Mouse (Mus musculus) erythroblast, adult 5-6 weeks (primary cell): Measurements from ENCODE around the gene Akr1b10. TPM values are rescaled to one million over a fixed set of nuclear protein-coding genes. Genes with fewer than 3 reads are reported as not detected.
"Not testable (repeated sequence)": the region's sequence is repeated elsewhere in the genome, so short reads cannot be mapped to it uniquely, and the experiment has no call there.

ENCODE experiments used
- ATAC-seq: replicated peaks from 2 replicates; pipeline ENCODE4 v1.8.0; 2016; ENCODE audit warnings: moderate number of reproducible peaks, mild to moderate bottlenecking, moderate TSS enrichment, inconsistent platforms; ENCODE audit not compliant: poor library complexity, low FRiP score, severe bottlenecking
- total RNA-seq, 2 experiments: library from RNA; stranded (forward) in 1 of 2; stranded (reverse) in 1 of 2; fragments of 150-400 nt in 1 of 2; fragments of 200-764, 138-1000 nt in 1 of 2; gene quantifications; 2 replicates each; pipeline versions ENCODE4 v1.2.3 to v1.2.4; 2015 to 2017; ENCODE audit warnings: low replicate concordance in 2 of 2

Akr1b10 gene
- total RNA-seq (2015; ENCODE audit: low replicate concordance) (8.2 and 10.2 TPM in 2 replicates), total RNA-seq (2017; ENCODE audit: low replicate concordance) (3.5 and 7.1 TPM in 2 replicates)

DNA sequence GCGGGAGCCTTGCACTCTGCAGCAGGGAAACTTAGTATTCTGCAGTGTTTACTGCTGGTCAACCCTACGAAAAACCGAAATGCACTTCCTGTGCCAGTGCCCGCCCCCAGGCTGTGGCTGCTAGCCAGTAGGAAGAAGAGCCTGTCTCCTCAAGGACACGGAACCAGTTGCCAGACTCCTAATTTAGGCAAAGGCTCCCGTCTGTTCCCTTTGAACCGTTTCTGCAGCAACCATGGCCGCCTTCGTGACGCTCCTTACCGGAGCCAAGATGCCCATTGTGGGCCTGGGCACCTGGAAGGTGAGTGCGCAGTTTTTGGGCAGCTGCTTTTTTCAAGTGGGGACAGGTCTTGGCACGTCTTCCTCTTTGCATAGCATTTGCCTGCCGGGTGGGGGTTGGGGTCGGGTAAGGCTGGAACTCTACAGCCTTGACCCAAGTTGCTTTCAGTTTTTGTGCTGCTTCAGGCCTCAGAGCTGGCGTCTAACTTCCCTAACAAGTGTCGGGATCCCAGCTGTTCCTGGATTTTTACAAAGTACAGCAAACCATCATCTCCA lies at the start of gene Akr1b10:
TSS of gene Akr1b10 (plus strand) at position 109 of the 552 bp plus-strand sequence.
- ATAC-seq, result no peak

GRCm38 (mm10) chr6:34334673-34335072 lies 49.3 kb upstream of the Akr1b10 start:
- no peak for ATAC-seq

DNA sequence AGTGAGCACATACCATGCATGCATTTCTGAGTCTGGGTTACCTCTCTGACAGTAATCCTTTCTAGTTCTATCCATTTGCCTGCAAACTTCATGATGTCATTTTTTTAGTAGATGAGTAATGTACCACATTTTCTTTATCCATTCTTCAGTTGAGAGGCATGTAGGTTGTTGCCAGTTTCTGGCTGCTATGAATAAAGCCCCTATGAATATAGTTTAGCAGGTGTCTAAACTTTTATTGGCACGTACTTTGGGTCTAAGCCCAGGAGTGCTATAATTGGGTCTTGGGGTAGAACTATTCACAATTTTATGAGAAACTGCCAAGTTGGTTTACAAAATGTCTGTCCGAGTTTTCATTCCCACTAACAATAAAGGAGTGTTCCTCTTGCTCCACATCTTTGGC lies 46.2 kb upstream of the Akr1b10 start:
- no peak for ATAC-seq

DNA sequence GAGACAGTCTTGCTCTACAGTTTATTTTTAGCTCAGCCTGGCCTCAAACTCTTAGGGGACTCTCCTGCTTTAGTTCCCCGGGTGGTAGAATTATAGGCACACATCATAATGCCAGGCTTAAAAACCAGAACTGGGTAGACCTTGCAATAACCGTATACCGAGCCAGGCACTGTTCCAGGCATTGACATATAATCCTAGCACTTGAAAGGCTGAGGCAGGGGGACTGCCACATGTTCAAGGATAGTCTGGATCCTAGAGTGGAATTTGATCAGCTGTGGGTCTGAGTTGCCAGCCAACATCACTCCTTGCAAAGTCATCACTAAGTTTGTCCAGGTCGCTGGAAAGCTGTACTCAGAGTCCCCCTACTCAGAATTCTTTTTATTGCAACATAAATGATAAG lies 42.0 kb upstream of the Akr1b10 start:
- no peak for ATAC-seq

GRCm38 (mm10) chr6:34342476-34342875 lies 41.5 kb upstream of the Akr1b10 start:
- no peak for ATAC-seq

- no peak for ATAC-seq
Measured at GRCm38 (mm10) chr6:34343426-34343825, 40.6 kb upstream of the Akr1b10 start.

GRCm38 (mm10) chr6:34344135-34344850 lies 39.7 kb upstream of the Akr1b10 start:
- no peak for ATAC-seq

- ATAC-seq, result no peak
Measured at GRCm38 (mm10) chr6:34344935-34345334, 39.1 kb upstream of the Akr1b10 start.

- peak; percentile 69 for ATAC-seq
Measured at GRCm38 (mm10) chr6:34346096-34346898, 37.7 kb upstream of the Akr1b10 start.

- ATAC-seq, result no peak
Measured at GRCm38 (mm10) chr6:34350037-34350699, 33.9 kb upstream of the Akr1b10 start.

GRCm38 (mm10) chr6:34351481-34351880 lies 32.5 kb upstream of the Akr1b10 start:
- not testable (repeated sequence) for ATAC-seq

- ATAC-seq, result no peak
Measured at GRCm38 (mm10) chr6:34352401-34352800, 31.6 kb upstream of the Akr1b10 start.

- no peak for ATAC-seq
Measured at GRCm38 (mm10) chr6:34353658-34354353, 30.2 kb upstream of the Akr1b10 start, which contains the start of gene Akr1b8. TSS of gene Akr1b8 (plus strand) at chr6:34354119.

- ATAC-seq, result no peak
Measured at GRCm38 (mm10) chr6:34354354-34355348, 29.4 kb upstream of the Akr1b10 start.

DNA sequence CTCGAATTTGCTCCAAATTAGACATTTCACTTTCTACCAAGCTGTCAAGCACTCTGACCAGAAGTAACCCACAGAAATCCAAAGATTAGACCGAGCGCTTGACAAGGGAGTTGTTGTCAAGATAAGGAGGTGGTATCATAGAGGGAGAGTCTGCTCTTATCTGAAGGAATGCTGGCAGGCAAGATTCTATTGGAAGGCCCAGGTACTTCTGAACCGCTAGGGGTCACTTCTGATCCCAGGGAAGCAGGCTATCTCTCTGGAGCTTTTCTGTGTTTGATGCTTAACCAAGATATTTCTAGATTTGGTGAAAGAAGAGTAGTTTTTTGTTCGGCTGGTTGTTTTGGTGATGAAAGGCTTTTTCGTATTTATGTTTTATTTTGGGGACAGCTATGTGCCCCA lies 28.7 kb upstream of the Akr1b10 start:
- ATAC-seq, result no peak

GRCm38 (mm10) chr6:34355841-34356240 lies 28.2 kb upstream of the Akr1b10 start:
- ATAC-seq, result no peak

DNA sequence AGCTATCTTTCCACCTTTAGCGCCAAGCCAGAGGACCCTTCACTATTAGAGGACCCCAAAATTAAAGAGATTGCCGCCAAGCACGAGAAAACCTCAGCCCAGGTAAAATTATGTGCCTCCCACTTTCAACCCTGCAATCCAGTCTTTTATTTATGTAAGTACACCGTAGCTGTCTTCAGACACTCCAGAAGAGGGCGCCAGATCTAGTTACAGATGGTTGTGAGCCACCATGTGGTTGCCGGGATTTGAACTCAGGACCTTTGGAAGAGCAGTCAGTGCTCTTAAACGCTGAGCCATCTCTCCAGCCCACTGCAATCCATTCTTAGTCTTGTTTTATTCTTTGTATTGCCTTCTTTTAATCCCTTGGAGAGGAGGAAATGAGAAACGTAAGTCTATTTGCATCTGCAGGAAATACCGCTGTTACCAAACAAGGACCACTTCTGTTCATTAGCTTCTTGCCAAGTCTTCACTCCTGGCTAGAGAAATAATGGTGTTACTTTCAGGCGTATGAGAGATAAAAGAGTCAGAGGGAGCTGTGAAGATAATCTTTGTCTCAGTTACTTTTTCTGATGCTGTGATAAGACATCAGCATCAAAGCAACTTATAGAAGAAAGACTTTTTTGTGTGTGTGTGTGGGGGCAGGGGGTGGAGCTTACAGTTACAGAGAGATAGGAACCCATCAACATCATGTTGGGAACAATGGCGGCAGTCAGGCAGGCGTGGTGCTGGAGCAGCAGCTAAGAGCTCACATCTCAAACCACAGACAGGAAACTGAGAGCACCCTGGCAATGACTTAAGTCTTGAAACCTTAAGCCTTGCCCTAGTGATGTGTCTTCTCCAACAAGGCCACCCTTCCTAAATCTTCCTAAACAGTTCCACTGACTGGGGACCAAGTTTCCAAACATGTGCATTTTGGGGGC lies 19.5 kb upstream of the Akr1b10 start:
- ATAC-seq, result no peak
